Mouse (Mus musculus): ENCODE data around the gene Tm6sf2. TPM values are rescaled to one million over a fixed set of nuclear protein-coding genes. Genes with fewer than 3 reads are reported as not detected.
A peak's percentile ranks its signal among the peaks of the same experiment; 100 is the strongest.
"Not testable (repeated sequence)": the region's sequence is repeated elsewhere in the genome, so short reads cannot be mapped to it uniquely, and the experiment has no call there.

Gene Tm6sf2
- total RNA-seq (2021) = 1 to 10 TPM; 1.9 to 3.1 TPM
- long read RNA-seq, experiment 1 = 0 reads
- long read RNA-seq, experiment 2 = 0 reads

DNA sequence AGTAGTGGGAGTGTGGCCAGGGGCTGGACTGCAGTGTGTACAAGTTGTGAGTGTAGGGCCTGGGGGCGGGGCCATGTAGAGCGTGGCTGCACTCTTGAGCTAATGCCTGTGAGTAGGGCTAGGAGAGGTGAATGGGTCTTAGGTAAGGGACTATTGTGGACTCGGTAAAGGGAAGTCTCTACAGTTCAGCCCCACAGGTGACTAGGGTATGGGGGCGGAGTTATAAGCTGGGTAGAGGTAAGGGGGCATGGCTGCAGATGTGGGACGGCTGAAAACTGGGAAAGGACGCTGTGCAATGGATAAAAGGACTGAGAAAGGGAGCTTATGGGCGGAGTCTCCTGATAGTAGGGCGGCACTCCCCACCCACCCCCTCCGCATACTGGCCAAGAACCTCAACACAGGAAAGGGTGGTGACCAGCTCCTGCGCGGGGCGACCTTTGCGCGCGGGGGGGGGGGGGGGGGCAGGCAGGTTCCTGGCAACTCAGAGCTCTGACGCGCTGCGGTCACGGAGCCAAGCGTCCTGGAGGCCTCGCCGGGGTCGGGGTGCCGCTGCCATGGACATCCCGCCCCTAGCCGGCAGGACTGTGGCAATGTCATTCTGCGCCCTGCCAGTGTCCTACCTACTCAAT, at the start of gene Tm6sf2:
Tm6sf2 (plus strand) TSS at position 484 of the 629 bp plus-strand sequence.
- peak in 1 of 2 experiments; percentile 37 for DNase-seq (ENCODE audit: low spot score in 2 of 2)

DNA sequence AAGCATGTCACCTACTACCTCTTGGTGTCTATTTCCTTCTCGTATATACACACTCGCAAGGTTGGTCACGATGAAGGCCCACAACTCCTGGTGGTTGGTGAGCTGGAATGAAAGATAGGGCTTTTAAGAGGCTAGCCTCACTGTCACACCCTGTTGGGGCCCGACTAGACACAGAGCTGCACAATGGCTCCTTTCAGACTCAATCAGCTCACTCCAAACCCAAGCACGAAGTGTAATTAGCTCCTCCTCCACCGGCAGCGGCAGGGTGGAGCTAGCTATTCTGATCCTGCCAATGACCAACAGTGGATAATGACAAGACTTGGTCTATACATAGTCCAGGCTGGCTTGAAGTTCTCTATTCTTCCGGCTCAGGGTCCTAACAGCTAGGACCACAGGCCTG, 49.1 kb upstream of the Tm6sf2 start:
- no peak for DNase-seq (ENCODE audit: low spot score in 2 of 2)

DNA sequence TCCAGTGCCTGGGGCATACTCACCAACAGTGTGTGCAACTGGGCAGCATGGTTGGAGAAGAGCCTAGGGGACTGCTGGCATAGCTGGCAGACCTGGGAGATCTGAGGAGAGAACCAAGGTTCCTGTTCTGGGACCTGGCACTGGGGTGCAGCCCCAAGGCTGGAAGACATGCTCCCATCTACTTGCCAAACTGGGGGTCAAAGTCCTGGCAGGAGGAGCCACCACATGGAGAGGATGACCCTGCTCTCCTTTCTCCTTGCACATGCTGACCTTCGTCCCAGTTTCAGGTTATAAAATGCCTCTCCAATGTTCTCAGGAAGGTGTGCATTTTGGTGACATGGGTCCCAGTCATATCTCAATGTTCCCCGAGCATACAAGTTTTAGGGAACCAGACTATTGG, 46.6 kb upstream of the Tm6sf2 start:
- no peak for DNase-seq (ENCODE audit: low spot score in 2 of 2)

DNA sequence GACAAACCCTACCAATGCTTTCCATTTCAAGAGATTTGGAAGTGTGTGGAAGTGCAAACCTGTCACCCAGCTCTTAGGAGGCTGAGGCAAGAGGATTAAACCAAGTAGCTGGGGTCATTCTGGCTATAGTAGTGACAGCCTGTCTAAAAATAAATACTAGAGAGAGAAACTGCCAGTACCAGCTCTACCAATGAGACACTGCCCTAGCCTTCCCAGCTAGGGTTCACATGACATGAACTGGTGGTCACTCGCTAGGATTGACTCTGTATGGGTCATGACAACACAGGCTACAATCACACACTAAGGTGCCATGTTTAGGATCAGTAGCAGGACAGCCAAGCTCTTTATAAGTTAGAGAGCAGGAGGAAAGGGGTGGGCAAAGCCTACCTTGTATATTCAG, 42.5 kb upstream of the Tm6sf2 start:
- no peak for DNase-seq (ENCODE audit: low spot score in 2 of 2)

DNA sequence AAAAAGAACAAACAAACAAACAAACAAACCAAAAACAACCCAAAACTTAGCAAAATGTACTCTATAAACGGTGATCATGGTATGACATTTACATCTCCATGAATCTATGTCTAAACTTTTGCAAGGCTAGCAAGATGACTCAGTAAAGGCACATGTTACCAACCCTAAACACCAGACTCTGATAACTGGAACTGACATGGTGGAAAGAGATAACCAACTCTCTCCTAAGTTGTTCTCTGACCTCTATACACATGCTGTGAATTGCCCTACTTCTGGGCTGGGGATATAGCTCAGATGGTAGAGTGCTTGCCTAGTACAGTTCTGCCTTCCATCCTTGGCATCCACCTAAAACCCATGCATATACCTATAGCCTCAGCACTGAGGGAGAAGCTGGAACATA, 34.7 kb upstream of the Tm6sf2 start:
- no peak for DNase-seq (ENCODE audit: low spot score in 2 of 2)

DNA sequence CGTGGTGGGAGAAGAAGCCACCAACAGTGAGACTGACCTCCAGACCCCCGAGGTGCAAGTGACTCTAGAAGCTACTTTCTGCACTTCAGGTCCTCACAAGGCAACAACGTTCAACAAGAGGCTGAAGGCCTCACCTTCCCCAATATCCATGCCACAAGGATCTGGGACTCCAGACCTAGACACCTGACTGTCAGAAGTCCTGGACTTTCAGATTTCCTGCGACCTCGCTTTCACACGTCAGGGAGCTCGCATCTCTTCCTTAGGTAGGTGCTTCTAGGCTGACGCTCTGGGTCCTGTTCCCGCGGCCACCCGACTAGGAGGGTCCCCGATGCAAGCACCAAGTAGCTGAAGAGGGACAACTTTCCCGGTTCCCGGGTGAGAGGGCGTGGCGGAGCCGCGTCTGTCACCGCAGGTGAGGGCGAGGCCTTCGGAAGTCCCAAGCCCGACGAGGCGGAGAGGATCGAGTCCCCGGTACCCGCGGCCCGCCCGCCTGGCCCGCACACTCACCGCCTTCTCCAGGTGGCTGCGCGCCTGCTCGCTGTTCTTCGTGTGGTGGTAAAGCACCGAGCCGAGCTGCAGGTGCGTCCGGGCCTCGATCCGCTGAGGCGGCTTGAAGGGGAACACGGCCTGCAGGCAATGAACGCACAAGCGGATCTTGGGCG, 30.7 kb upstream of the Tm6sf2 start:
- DNase-seq (ENCODE audit: low spot score in 2 of 2) = no peak

DNA sequence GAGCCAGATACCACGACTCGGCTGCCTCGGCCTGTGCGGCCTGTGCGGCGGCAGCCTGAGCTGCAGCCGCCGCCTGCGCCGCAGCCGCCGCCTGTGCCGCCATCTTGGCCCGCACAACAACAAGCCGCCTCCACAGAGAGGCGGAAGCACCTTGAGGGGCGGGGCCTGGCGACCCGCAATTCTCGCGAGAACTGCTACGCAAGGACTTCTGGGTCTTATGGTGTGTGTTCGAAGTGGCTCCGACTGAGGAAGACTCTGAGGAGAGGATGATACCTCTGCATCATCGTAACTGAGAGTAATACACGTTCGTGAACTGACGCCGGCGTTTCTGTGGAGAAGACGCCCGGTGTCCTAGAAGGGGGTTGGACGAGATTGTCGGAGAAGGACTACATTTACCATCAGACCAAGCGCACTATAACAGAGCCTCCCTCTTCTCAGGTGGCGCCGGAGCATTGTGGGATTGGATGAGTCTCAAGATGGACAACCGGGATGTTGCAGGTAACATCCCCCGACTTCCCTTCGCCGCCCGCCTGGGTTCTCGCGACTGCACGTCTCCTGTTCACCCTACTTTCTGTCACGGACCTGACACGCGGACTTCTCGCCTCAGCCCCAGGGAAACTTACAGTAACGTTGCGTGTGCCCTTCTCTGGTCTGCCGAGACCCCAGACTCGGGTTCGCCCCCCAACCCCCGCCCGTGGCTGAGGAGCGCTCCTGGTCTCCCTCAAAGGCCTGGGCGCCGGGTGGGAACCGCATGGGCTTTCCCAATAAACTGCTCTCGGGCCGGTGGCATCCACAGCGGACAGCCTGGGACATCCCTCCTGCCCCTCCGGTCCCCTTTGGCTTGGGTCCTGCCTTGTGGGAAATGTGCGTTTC, 29.9 kb upstream of the Tm6sf2 start, which contains the start of the genes Mau2 and Sugp1:
Mau2 (minus strand) TSS at position 152 of the 873 bp plus-strand sequence.
Sugp1 (plus strand) TSS at position 231 of the 873 bp plus-strand sequence.
- peak; percentile 96 to 98 for DNase-seq (ENCODE audit: low spot score in 2 of 2)

DNA sequence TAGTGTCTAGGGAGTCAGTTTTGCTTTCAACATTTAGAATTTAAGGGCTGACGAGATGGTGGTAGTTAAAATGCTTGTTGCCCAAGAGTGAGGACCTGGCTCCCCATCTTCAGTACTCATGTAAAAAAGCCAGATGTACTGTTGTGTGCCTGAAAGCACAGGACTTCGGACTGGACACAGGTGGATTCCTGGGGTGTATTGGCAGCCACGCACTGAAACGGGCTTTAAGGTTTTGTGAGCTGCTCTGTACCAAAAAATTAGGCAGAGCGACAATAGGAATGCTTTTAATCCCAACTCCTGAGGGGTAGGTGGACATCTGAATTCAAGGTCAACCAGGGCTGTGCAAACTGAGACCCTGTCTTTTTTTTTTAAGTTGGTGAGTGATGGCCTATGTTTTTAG, 28.7 kb upstream of the Tm6sf2 start:
- no peak for DNase-seq (ENCODE audit: low spot score in 2 of 2)

DNA sequence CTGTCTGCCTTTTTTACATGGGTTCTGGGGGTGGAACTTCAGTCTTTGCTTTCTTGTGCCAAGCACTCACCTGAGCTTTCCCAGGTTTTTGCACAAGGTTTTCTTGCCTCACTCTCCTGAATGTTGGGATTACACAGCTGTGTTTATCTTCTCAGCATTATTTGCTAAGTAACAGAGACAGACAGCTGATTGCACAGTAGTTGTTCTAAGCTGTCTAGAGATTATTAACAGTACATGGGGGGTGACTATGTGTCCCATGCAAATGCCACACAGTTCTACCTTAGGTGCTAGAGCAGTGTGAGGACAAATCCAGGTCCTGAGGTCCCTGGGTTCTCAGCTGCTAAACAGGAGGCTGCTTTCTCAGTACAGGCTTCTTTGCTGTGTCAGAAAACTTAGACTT, 23.1 kb upstream of the Tm6sf2 start:
- DNase-seq (ENCODE audit: low spot score in 2 of 2) = no peak

DNA sequence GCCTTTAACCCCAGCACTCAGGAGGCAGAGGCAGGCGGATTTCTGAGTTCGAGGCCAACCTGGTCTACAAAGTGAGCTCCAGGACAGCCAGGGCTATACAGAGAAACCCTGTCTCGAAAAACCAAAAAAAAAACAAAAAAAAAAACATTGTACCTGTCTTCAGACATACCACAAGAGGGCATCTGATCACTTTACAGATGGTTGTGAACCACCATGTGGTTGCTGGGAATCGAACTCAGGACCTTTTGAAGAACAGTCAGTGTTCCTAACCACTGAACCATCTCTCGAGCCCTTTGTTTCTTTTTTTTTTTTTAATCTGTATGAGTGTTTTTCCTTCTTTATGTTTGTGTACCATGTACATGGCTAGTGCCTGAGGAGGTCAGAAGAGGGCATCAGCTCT, 22.3 kb upstream of the Tm6sf2 start:
- not testable (repeated sequence) for DNase-seq (ENCODE audit: low spot score in 2 of 2)

DNA sequence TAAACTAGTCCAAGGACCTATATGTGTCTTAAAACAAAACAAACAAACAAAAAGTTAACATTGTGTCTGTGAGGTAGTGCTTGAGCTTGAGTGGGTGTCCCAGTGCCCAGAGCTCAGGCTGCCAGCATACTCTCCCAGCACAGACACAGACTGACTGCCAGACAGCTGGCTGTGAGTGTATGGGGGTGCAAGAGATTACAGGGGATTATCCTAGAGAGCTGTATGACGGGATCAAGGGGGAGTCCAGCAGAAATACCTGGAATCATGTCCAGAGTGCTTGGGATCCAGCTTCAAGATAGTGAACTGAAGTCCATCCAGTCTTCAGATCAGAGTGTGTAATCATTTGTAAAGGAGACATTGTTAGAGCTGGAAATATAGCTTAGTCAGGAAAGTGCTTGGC, 15.0 kb upstream of the Tm6sf2 start:
- no peak for DNase-seq (ENCODE audit: low spot score in 2 of 2)

DNA sequence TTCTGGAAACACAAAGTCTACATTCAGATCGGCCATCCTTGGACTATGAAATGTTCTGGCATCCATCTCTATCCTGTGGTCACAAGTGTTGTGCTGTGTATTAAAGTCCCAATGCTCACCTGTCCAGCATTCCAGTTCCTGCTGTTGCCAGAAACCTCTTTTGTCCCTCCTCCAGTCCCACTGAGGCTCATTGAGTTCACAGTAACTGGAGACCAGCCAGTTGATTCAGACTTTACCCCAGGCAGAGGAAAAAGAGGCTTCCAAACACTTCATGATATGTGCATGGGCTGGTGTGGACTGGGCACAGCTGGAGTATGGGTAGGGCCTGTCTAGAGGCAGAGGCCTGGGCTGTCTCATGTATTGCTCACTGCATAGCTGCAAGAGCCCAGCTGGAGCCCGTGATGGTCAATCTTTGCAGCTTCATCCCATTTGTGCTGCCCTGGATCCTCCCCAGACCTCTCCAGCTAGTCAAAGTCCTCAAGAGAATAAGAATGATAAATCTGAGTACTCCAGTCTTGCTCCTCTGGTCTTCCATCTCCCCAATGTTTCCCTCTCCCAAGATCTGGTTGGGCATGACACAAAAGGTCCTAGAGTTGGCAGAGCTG, 786 bp upstream of the Tm6sf2 start:
- DNase-seq (ENCODE audit: low spot score in 2 of 2) = no peak

DNA sequence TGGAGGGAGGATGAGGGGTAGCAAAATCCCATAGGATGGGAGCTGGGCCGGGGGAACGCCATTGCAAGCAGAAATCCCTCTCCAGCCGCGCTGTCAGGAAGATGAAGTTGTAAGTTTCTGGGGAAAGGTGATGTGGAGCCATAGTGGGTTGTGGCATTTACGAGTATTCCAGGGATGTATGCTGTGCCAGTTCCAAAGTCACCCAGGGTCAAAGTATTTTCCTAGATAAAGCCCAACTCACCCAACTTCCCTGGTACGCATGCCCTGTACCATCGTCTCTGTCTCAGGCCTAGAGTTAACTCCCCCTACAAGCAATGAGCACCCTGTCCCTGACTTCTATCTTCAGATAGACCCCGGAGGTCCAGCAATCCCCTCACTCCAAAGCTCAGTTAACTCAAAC, 396 bp downstream of the Tm6sf2 start:
- no peak for DNase-seq (ENCODE audit: low spot score in 2 of 2)

DNA sequence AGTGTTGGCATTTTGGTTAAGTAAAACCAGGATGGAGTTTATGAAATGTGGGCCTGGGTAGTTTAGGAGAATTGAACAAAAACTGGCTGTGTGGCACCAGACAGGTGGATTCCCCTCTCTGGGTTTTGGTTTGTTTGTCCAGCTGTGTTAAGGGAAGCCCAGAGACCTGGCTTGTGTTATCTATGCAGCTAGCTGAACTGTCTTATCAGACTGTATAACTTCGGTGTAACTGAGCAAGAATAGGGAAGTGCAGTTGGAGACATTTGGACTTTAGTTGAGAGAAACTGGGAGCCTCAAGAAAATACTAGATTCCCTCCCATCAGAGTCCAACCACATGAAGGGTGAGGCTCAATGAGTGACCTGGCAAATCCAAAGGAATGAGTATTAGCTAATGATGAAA, 958 bp downstream of the Tm6sf2 start:
- no peak for DNase-seq (ENCODE audit: low spot score in 2 of 2)

DNA sequence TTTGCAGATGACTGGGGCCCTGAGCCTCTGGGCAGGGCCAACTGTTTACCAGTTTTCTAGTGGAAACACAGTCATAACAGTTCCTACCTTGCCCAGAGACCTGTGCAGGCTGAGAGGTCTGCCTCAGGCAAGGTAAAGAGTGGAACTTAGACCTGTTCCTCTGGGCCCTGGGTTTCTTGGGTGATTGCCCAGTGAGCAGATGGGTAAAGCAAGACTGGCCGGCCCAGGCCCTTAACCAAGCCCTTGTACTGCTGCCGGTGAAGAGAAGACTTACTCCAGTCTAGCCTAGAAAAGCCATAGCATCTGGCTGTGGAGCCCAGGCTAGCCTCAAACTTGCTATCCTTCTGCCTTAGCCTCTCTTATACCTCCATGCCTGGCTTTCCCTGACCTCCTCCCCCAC, 9.3 kb downstream of the Tm6sf2 start:
- DNase-seq (ENCODE audit: low spot score in 2 of 2) = no peak

DNA sequence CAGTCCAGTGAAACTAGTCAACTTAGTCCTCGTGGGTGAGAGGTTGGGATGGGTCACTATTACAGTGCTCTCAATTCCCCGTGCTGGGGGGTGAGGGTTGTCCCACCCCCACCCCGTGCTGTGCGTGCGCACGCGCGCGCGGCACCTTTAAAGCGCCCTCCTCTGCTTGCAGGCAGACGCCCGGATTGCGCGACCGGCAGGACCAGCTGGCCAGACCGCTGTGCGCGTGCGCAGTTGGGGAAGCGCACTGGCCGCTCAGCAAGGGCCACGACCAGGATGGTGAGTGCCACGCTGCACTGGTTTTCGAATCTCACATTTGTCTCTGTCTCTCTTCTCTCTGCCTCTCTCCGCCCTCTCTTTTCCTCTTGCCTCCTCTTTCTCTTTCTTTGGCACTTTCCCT, 10.6 kb downstream of the Tm6sf2 start, which contains the start of gene Hapln4:
Hapln4 (plus strand) TSS at position 173 of the 400 bp plus-strand sequence.
- no peak for DNase-seq (ENCODE audit: low spot score in 2 of 2)

DNA sequence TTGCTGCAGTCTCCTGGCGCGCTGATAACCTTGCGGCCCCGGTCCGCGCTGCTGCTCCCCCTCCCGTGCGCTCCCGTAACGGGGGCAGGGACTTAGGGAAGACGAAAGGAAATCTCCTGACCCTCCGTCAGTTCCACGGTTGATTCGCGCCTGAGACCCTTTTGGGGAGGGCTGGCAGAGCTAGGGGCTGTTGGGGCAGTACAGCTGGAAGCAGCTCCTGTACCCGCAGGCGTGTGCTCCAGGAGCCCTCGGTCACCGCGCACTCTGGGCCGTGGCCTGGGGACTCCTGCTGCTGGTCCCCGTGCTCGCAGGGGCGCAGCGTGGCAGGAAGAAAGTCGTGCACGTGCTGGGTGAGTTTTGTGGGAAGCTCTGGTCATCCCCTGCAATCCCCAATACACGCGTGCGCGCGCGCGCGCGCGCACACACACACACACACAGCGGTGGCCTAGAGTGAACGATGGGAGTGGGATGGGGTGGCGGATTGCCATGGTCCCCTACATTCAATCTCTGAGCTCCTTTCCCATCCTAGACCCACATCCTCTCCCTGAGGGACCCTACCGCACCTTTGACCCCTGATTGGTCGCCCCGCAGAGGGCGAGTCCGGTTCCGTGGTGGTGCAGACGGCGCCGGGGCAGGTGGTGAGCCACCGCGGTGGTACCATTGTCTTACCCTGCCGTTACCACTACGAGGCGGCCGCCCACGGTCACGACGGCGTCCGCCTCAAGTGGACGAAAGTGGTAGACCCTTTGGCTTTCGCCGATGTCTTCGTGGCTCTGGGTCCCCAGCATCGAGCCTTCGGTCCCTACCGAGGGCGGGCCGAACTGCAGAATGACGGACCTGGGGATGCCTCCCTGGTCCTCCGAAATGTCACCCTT, 11.7 kb downstream of the Tm6sf2 start:
- DNase-seq (ENCODE audit: low spot score in 2 of 2) = no peak

DNA sequence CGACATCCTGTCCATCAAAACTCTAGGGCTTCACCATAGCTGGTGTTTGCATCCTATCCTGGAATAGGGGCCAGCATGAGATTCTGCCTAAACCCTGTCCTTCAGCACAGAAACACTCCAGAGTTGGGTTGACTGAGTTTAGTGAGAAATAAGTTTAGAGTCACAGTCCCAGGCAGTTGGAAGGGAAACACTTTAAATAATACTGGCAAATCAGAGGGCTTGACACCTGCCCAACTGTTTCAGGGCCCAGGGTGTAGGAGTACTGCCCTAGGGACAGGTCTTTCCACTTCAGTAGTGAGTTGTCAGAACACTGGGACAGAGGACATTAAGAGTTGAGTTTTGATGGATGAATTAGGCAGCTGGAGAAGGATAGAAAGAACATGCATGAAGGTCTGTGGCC, 13.4 kb downstream of the Tm6sf2 start:
- DNase-seq (ENCODE audit: low spot score in 2 of 2) = no peak

DNA sequence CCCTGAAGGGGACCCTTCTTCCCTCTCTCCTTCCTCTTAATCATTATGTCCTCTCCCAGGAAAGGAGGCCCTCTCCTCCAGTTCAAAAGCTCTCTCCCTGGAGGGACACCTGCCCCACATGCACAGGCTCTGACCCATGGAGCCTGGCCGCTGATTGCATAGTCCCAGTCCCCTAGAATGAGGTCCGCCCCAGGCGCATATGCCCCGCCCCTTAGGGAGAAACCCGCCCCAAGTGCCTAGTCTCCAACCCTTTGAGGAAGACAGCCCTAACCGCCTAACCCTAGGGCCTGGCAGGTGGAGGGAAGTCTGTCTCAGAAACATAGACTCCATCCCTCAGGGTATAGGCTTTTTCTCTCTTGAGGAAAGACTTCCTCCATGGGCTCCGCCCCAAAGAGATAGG, 14.5 kb downstream of the Tm6sf2 start:
- DNase-seq (ENCODE audit: low spot score in 2 of 2) = no peak
